Mouse (Mus musculus) midbrain, embryonic 11.5 days (tissue): ENCODE data around the gene Tbx1. TPM values are rescaled to one million over a fixed set of nuclear protein-coding genes. Genes with fewer than 3 reads are reported as not detected.

Source experiments
- ATAC-seq: fragments of 200-750 bp; cut with Nextera tagmentation; 2 replicates; pipeline ENCODE4 v1.8.0; 2017; ENCODE audit warnings: moderate TSS enrichment, moderate library complexity; ENCODE audit not compliant: low FRiP score
- DNase-seq: peaks from one replicate; pipeline ENCODE4 v3.0.0; 2015; ENCODE audit warnings: low spot score; ENCODE audit errors: missing footprints
- H3K27ac ChIP-seq: fragments of 300-500 bp; sonication (generic); 2 replicates; pipeline ENCODE4 v1.5.1; 2014; ENCODE audit warnings: low read depth, low read length
- H3K27me3 ChIP-seq: fragments of 300-500 bp; sonication (generic); 2 replicates; pipeline ENCODE4 v1.6.1; 2014; ENCODE audit warnings: mild to moderate bottlenecking, low read length, moderate library complexity, mixed read lengths; ENCODE audit not compliant: control insufficient read depth, insufficient read depth
- H3K36me3 ChIP-seq: fragments of 300-500 bp; sonication (generic); 2 replicates; pipeline ENCODE4 v1.6.1; 2014; ENCODE audit warnings: mild to moderate bottlenecking, low read length, moderate library complexity, mixed read lengths; ENCODE audit not compliant: control insufficient read depth, insufficient read depth
- H3K4me1 ChIP-seq: fragments of 300-500 bp; sonication (generic); 2 replicates; pipeline ENCODE4 v1.6.1; 2014; ENCODE audit warnings: low read length; ENCODE audit not compliant: control insufficient read depth, insufficient read depth
- H3K4me2 ChIP-seq: fragments of 300-500 bp; sonication (generic); 2 replicates; pipeline ENCODE4 v1.6.1; 2014; ENCODE audit warnings: mild to moderate bottlenecking, moderate library complexity
- H3K4me3 ChIP-seq: fragments of 300-500 bp; sonication (generic); 2 replicates; pipeline ENCODE4 v1.5.1; 2014; ENCODE audit warnings: low read depth, low read length
- H3K9ac ChIP-seq: fragments of 300-500 bp; sonication (generic); 2 replicates; pipeline ENCODE4 v1.6.1; 2014; ENCODE audit warnings: low read length
- H3K9me3 ChIP-seq: fragments of 300-500 bp; sonication (generic); 2 replicates; pipeline ENCODE4 v1.6.1; 2016; ENCODE audit warnings: low read length; ENCODE audit not compliant: control insufficient read depth
- WGBS: fragments of 180-500 bp; shearing (Covaris S2); extraction: QIAGEN DNeasy Blood & Tissue Kit; methylation state at CpG from one replicate; pipeline ENCODE4 v1.1.7; 2014; 5-methylcytosine and 5-hydroxymethylcytosine counted together
- polyA plus RNA-seq: library from polyadenylated mRNA; unstranded; fragments of >200 nt; fragmentation: Nextera tagmentation; extraction: Ambion mirVana; gene quantifications from 2 replicates; pipeline ENCODE4 v1.2.1, GENCODE M21; 2014

Gene Tbx1
- polyA plus RNA-seq, 1 experiment from 2014 or later = 0.87 TPM

DNA sequence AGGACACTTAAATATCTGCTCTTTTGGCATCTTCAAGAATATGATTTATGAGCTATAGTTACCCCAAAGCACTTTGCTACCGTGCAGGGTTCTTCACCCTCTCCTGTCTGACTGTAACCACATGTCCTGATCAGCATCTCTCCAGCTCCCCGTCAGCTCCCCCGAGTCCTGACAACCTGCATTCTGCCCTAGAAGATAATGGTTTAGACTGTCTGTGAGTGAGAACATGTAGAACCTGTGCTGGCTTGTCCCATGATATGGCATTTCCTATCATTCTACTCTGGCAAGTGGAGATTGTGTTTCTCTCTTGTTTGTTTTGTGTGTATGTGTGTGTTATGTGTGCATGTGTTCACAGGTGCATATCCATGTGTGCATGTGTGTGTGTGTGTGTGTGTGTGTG is 7.5 kb upstream of the Tbx1 start:
- 83% methylated on average over 3 of the region's 3 CpGs for WGBS
- ATAC-seq = no peak
- no peak overlapping the region for H3K9ac ChIP-seq

DNA sequence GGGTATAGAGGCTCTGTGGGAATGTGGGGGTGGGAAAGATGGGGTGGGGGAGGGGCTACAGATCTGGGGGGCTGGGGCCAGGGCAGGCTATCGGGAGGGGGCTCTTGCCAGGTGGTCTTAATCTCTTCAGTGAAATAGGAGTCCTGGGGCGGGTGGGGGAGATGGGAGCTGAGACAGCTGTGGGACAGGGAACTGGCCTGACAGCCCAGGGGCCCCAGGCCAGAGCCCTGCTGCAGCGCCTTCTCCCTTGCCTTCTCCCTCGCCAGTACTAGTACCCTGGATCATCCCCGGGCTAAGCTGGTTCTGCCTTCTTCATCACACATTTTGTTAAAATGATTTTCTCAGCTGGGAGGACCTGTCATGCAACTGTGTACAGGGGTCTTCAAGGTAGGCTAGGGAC is 5.8 kb upstream of the Tbx1 start:
- Histone ChIP-seq H3K27ac (no peak overlapping the region), H3K9ac (no peak overlapping the region), H3K4me2 (no peak overlapping the region), H3K9me3 (no peaks in the 10 kb centered on the region), H3K27me3 (peaks cover 26% of the 10 kb centered on the region), H3K4me3 (no peak overlapping the region), H3K36me3 (no peaks in the 10 kb centered on the region), H3K4me1 (peaks cover 6% of the 10 kb centered on the region)
- 31% methylated on average over 5 of the region's 5 CpGs for WGBS
- no peak for ATAC-seq
- no peak for DNase-seq

More for the DNA sequence above, 7.5 kb upstream of the Tbx1 start:
- H3K9me3 ChIP-seq = no peaks in the 10 kb centered on the region
- H3K36me3 ChIP-seq = no peaks in the 10 kb centered on the region
- no peak overlapping the region for H3K27ac ChIP-seq
- H3K4me3 ChIP-seq = no peak overlapping the region
- no peaks in the 10 kb centered on the region; the same call in 1 of the 2 replicates for H3K4me1 ChIP-seq
- peaks cover 11% of the 10 kb centered on the region for H3K27me3 ChIP-seq
- no peak for DNase-seq
- no peak overlapping the region for H3K4me2 ChIP-seq

DNA sequence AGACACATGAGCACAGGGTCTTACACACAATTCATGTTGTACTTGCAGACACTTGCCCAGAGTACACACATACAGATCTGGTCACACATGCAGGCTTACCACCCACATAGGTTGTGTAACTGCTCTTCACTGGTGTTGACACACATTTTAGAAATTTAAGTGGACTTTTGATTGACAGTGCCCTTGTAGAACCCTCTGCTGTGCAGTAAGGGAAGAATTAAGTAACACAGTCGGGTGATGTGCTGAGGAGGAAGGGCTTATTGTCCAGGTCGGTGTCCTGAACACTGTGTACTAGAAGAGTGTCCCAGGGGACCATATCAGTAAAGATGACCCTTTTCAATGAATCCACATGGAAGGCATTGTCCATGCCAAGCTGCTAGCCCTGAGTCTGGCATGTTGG is 3.5 kb upstream of the Tbx1 start:
- DNase-seq = no peak
- no peaks in the 10 kb centered on the region for H3K9me3 ChIP-seq
- WGBS = 81% methylated on average over 2 of the region's 2 CpGs
- H3K36me3 ChIP-seq = no peaks in the 10 kb centered on the region
- H3K9ac ChIP-seq = no peak overlapping the region
- peaks cover 49% of the 10 kb centered on the region for H3K27me3 ChIP-seq
- peaks cover 8% of the 10 kb centered on the region for H3K4me1 ChIP-seq
- ATAC-seq = no peak
- H3K27ac ChIP-seq = no peak overlapping the region
- no peak overlapping the region for H3K4me3 ChIP-seq
- H3K4me2 ChIP-seq = no peak overlapping the region

GRCm38 (mm10) chr16:18591047-18592018 is 862 bp upstream of the Tbx1 start:
- ATAC-seq (peak; percentile 38; the same call in 1 of the 2 replicates), DNase-seq (peak; percentile 94)
- no peak overlapping the region for H3K9ac ChIP-seq
- H3K4me2 ChIP-seq = peak overlapping the region; percentile 29
- H3K9me3 ChIP-seq = no peaks in the 10 kb centered on the region
- WGBS = 2% methylated on average over 59 of the region's 59 CpGs
- no peak overlapping the region for H3K27ac ChIP-seq
- H3K27me3 ChIP-seq = peaks cover 75% of the 10 kb centered on the region
- peaks cover 21% of the 10 kb centered on the region for H3K4me1 ChIP-seq
- H3K4me3 ChIP-seq = peak overlapping the region; percentile 15
- no peaks in the 10 kb centered on the region for H3K36me3 ChIP-seq

DNA sequence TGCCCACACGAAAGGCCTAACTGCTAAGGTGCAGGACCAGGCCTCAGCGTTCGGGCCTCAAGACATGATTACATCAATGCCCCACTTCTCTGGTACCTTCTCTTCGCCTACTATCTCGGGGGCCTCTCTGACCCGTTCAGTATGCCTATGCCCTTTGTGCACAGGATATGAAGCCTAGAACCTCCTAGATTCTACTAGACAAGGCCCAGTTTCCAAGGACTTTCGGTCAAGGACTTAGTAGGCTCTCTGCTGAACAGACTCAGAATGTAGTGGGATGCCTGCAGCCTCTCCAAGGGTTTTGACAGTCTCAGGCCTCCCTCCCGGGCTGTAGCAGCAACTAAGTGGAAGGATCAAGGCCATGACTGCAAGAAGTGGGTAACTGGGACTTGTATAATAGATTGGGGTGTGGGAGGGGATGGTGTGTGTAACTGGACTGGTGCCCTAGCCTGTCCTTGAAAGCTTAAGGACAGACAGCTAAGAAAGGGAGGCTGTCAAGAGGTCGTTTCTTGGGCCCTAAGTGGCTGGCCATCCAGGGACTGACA is 1.3 kb downstream of the Tbx1 start:
- no peak overlapping the region for H3K27ac ChIP-seq
- peaks cover 24% of the 10 kb centered on the region for H3K4me1 ChIP-seq
- H3K4me2 ChIP-seq = no peak overlapping the region
- H3K4me3 ChIP-seq = no peak overlapping the region
- no peaks in the 10 kb centered on the region for H3K36me3 ChIP-seq
- WGBS = 11% methylated on average over 9 of the region's 9 CpGs
- DNase-seq (peak; percentile 93), ATAC-seq (no peak)
- H3K9me3 ChIP-seq = no peaks in the 10 kb centered on the region
- no peak overlapping the region for H3K9ac ChIP-seq
- peaks cover 95% of the 10 kb centered on the region for H3K27me3 ChIP-seq

GRCm38 (mm10) chr16:18588738-18589055 is 1.8 kb downstream of the Tbx1 start:
- Histone ChIP-seq H3K27ac (no peak overlapping the region), H3K27me3 (peaks cover 97% of the 10 kb centered on the region), H3K4me3 (no peak overlapping the region)

GRCm38 (mm10) chr16:18587847-18588737 is 2.4 kb downstream of the Tbx1 start:
- H3K36me3 ChIP-seq = no peaks in the 10 kb centered on the region
- under 1% methylated on average over 57 of the region's 57 CpGs for WGBS
- no peaks in the 10 kb centered on the region for H3K9me3 ChIP-seq
- H3K27ac ChIP-seq = no peak overlapping the region
- peaks cover 24% of the 10 kb centered on the region for H3K4me1 ChIP-seq
- peak; percentile 95 for DNase-seq
- peak overlapping the region; percentile 20; the same call in 1 of the 2 replicates for H3K4me3 ChIP-seq
- peak; percentile 35; the same call in 1 of the 2 replicates for ATAC-seq
- peak overlapping the region; percentile 30 for H3K4me2 ChIP-seq
- H3K9ac ChIP-seq = no peak overlapping the region
- H3K27me3 ChIP-seq = peaks cover 97% of the 10 kb centered on the region

More at GRCm38 (mm10) chr16:18588738-18589055, 1.8 kb downstream of the Tbx1 start:
- ATAC-seq (no peak), DNase-seq (no peak)
- H3K36me3 ChIP-seq = no peaks in the 10 kb centered on the region
- H3K4me2 ChIP-seq = no peak overlapping the region
- no peak overlapping the region for H3K9ac ChIP-seq
- H3K4me1 ChIP-seq = peaks cover 24% of the 10 kb centered on the region
- WGBS = 1% methylated on average over 31 of the region's 31 CpGs
- H3K9me3 ChIP-seq = no peaks in the 10 kb centered on the region

- no peaks in the 10 kb centered on the region for H3K9me3 ChIP-seq
- H3K9ac ChIP-seq = no peak overlapping the region
- H3K4me1 ChIP-seq = peaks cover 31% of the 10 kb centered on the region
- DNase-seq = peak; percentile 90
- H3K27me3 ChIP-seq = peaks cover 100% of the 10 kb centered on the region
- H3K36me3 ChIP-seq = no peaks in the 10 kb centered on the region
- no peak; the same call in 1 of the 2 replicates for ATAC-seq
- H3K4me2 ChIP-seq = peak overlapping the region; percentile 51
- no peak overlapping the region for H3K27ac ChIP-seq
- WGBS = 2% methylated on average over 26 of the region's 62 CpGs
- H3K4me3 ChIP-seq = peak overlapping the region; percentile 37
Observed at GRCm38 (mm10) chr16:18586906-18587546, 3.4 kb downstream of the Tbx1 start.
